Mouse (Mus musculus): Measurements from ENCODE around the gene E030018B13Rik.

Gene E030018B13Rik

DNA sequence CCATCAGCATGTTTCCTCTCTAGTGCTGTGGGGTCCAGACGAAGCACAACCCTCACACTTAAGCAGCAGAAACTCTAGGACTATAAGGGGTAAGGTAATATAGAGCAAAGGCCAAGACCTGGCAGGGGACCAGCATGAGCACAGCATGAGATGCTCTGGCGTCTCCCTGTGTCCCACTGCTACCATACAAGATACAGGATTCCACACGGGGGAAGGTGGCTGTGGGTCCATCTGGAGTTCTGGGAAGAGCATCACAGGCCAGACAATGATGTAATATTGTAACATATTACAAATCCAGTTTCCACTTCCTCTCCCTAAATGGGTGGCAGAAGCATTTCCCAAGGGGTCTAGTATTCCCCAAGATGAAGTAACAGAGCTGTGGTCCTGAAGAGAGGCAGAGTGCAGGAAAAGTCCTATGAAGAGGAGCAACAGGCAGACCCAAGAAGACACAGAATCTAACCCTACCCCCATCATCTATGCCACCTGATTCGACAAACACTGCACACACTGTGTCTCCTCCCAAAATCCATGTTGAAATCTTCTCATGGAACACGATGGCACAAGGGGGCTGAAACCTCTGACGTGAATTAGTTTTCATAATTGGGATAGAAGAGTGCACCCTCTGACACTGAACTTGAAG lies at the start of gene E030018B13Rik:
TSS of gene E030018B13Rik (plus strand) at position 590 of the 640 bp plus-strand sequence.
- no peak for DNase-seq

DNA sequence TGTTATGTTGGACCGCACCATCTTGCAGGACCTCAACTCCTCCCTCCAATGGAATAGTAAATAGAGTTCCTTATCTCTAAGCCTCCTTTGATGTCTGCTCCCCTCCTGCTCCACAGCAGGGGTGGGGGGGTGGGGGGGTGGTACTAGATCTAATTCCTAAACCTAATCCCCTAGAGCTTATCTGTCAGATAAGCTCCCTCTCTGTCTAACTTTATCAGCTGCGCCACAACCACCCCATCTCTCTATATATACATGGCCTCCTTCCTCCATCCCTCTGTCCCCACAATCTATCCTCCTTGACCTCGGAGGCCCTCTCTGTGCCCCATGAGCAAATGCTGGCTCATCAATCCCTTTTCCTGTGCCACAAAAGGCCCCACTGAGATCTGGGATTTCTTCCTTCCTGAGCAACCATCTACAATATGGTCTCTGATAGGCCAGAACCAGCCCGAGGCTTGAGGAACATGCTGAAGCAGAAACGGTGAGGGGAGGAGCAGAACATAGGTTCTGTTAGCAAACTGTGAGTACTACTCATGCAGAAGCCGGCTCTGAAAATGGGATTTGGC lies 48.2 kb upstream of the E030018B13Rik start:
- no peak for DNase-seq

DNA sequence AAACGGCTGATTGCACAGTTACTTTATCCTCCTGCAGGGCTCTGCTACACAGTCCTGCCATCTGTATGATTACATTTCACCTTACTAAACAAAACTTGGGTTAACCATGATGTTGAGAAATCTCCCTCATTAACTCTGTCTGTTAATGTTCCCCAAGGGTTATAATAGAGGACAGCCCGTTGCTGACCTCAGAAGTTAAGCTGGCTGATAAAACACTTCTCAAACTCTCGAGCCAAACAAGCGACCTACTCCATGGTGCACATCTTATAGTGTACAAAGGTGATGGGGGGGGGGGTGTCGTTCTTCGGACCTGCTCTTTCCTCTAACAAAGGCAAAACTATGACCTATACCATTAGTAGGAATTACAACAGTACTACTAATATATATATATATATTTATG lies 45.0 kb upstream of the E030018B13Rik start:
- no peak for DNase-seq

DNA sequence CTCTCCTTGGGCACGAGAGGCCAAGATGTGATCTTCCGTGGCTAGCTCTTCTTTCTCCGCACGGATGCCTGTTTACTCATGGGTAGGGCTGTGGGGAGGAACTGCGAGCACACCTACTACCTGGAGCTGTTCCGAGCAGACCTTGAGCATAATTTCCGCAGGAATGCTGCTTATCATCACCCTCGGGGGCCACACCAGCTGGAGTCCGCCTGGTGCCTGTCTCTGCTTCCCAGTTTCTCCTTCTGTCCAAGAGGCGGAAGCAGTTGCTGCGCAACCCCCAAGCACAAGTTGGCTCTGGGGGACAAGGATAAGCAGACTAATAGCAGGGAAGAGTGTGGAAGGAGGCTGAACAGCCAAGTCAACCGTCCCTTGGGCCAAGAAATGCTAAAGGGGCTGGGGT lies 42.8 kb upstream of the E030018B13Rik start:
- no peak for DNase-seq

DNA sequence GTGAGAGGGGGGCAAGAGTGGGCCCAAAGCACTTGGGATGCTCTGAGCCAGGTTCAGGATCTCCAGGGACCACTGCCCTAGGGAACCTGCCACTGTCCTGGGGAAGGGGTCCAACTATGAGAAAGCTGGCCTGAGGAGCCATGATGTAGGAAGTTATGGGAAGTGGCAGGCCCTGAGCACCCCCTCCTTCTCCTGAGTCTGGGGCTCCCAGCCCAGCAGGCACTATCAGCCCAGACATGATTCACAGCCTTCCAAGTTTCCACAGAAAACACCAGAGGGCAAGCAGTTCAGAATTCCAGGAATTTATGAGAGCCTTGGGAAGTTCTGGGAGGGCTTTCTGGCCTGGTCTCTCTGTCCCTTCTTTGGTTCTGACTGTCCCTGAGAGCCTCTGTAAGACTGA lies 41.0 kb upstream of the E030018B13Rik start:
- no peak for DNase-seq

DNA sequence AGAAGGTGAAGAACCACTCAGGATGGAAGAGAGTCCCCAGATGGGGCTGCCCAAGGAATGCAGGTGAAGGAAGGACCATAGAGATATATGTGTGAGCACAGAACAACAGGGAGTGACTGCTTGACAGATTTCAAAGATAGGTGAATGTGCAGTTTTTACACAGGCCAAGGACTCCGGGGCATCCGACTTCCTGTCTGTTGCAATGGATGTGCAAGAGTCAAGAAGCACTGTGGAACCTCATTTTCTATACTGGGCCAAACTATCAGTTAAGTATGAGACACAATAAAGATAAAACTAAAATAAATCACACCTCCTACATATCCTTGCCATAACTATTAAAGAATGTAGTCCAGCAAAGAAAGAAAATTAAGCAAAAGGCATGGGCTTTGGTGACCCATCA lies 40.0 kb upstream of the E030018B13Rik start:
- DNase-seq: no peak

DNA sequence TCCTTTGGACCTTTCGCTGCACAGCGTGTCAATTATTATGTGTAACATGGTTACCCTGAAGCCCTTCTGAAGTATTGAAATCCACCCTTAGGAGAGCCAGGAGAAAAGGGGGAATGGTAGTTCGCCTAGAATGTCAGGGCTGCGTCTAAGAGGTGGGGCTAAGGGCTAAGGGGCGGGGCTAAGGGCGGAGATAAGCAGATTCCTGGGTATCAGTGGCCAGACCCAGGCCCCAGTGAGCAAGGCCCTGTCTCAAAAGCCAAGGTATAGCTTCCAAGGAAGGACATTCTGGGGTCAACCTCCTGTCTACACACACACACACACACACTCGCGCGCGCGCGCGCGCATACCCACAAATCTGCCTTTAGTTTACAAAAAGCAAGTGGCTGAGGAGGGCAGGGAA lies 39.0 kb upstream of the E030018B13Rik start:
- no peak for DNase-seq

DNA sequence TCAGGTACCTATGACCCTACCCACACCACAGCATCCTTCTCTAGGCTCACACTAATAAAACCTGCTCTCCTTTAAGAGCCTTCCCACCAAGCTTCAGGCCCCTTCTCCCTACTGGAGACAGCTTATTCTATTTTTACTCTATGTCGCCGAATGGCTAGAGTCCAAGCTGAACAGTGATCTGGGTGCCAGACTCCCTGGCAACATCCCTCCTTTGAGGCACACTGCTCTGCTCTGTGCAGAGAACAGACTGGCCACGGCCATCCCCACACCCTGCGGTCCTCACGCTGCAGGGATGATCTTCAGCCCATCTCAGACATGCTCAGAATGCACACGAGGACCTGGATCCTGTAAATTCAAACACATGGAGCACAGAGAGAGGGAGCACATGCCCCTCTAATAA lies 37.1 kb upstream of the E030018B13Rik start:
- no peak for DNase-seq

DNA sequence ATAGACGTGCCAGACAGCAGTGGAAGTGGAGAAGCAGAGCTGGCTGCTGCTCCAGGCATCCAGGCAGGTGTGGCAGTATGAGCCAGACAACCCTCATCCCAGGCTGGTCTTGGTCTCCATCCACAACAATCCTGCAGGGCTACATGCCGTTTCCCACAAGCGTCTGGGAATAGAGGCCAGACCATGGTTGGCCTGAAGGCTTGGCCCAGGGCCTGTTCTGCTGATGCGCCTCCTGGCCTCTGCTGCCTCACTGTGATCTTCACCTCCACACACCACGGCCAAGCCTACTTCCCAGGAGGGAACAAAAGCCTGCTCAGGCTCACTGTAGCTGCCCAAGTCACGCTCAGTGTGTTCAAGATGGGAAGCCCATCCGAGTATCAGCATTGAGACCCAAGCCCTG lies 33.9 kb upstream of the E030018B13Rik start:
- peak; percentile 2 for DNase-seq

DNA sequence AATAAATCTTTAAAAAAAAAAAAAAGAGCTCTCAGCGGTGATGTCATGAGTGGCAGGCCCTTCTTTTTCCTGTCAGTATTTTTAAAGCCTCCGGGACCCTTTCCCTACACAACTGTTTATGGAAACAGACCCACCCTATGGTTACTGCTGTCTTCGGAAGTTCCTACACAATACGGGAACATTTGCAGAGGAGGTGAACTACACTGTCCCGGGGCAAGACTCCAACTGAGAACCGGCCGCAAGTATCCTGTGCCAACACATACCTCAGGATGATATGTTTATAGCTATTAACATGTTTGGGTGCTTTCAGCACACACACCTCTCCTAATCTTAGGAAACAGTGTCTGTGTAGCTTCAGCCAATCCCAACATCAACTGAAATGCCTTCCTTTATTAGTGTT lies 31.6 kb upstream of the E030018B13Rik start:
- DNase-seq: no peak

DNA sequence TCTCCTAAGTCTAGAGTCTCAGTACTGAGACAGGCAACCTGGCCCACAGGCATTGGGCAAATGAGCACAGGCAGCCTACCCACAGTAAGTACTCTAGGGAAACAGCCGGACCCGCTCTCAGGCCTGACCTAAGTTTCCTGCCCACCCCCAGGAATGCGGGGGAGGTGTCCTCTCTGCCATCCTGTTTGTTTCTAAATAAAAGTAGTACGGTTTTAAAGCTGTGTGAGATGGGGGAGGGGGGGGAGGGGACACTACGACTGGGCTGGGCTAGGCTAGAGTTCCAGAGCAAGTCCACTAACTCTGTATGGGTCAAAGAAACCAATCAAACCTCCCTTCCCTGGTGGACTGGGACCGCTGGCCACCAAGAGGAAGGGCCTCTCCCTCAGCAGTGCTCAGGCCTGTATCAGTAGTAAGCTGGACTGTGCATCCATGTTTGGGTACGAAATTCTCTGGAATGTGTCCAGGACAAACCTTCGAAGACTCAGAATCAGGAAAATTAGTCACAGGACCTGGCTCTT lies 29.6 kb upstream of the E030018B13Rik start:
- no peak for DNase-seq

DNA sequence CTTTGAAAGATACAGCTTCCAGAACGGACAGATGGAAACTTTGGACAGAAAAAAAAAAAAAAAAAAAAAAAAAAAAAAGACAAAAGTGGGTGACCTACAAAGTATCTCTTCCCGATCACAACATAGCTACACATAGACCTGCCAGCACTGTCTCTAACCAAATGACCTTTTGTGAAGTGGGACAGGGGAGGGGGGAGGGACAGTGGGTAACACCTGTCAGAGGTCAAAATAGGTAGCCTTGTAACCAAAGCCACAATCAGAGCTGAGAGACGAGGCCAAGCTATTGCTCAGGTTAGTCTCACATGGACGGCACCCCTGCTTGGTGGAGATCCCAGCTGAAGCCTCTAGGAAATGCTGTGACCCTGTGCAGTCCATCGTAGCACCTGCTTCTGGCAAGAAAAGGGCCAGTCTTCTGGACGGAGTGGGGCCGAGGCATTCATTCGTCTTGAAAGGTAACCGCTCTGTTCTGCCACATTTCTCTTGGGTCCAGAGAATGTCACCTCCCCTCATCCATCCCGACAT lies 29.0 kb upstream of the E030018B13Rik start:
- DNase-seq: no peak

DNA sequence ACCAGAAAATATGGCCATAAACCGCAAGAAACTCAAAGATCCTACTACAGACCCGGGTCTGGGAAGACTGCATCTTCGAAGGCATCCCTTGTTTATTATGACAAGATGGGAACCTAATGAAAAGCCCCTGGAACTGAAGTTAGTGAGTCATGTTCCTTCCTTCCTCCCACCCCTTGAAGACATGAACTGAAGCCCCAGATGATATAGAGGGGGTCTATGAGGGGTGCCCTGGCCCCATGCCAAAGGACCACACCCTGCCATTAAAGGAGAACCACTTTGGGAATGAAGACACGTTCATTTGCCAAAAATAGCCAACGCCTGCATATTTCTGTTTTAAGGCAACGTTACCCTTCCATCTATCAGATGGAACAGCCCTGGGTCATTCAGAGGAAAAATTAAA lies 28.0 kb upstream of the E030018B13Rik start:
- no peak for DNase-seq

DNA sequence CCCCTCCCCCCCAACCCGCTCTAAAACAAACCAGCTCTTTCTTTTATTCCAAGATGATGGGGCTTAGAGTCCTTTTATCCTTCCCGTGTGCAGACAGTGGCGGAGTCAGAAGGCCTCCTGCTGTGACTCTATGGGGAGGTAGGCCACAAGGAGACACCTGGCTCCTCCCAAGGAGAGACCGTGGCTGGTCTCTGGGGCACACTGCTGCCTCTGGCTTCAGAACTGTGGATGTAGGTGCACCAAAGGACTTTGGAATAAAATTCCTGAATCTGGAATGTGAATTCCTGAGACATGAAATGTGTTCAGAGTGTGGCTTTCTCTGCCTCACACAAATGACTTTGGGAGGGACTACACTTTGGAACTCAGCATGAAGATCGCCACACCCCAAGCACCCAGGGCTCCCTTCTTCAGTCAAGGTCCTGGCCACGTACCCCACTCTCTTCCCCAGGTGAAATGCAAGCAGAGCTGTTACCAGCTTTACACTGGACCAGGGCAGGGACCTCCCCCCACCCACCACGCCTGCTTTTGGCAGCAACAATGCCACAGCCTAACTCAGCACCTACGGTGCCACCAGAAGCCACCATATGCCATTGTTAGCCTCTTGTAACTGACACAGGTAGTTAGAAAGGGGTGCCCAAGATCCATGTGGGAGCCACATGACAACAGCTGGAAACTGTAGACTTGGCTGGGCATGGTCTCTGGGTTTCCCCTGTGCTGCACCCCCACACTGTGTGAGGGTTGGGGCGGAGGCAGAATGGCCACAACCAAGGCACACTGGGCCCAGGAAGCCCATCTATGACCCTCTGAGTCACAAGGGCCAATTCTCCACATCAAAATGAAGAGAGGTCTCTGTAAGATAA lies 27.3 kb upstream of the E030018B13Rik start:
- no peak for DNase-seq

DNA sequence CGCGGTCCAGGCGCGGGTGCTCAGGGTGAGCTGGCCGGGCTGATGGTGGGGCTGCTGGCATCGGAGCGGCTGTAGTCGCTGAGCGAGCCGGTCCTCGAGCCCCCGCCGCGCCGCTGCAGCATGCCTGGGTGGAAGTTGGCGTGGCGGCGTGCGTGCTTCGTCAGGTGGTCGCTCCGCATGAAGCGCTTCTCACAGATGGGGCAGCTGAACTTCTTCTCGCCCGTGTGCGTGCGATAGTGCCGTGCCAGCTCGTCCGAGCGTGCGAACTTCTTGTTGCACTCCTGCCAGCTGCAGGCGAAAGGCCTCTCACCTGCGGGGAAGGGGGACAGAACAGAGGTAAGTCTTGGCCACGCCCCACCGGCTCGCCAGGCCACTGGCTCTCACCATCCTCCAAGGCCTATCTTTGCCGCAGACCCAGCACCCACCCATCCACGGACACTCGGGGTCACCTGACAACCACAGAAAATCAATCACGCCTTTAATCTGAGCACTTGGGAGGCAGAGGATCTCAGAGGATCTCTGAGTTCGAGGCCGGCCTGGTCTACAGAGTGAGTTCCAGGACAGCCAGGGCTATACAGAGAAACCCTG lies 25.1 kb upstream of the E030018B13Rik start:
- no peak for DNase-seq

DNA sequence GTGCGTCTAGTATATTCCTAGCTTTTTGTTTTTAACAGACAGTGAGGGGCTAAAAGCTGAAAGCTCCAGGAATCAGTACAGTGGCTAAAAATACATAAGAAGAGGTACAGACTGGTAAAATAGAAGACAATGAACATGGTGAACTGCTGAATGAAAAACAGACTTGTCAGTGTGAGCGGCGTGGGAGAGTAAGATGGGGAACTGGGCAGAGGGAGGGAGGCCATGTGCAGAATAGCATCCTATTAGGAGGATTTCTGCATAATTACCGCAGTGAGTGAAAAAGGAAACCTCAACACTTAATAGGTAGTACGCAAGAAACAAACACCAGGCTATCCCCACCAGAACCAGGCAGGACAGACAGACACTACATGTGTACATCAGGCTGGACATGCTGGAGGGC lies 23.5 kb upstream of the E030018B13Rik start:
- DNase-seq: no peak

DNA sequence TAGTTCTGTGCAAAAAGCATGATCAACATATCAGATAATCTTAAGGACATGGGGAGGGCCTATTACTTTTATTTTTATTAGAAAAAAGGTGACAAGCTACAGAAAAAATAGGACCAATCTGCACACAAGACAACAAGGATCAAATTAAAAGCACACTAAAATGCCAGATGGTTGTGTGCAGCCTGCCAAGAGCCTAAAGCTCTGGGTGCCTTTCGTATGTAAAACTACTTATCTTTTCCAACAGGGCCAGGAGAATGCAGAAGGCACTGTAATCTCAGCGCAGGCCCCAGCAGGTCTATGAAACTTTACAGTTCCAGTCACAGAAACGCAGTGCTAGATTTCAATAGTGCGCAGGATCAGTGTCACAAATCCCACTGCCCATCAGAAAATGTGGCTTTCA lies 22.9 kb upstream of the E030018B13Rik start:
- no peak for DNase-seq

DNA sequence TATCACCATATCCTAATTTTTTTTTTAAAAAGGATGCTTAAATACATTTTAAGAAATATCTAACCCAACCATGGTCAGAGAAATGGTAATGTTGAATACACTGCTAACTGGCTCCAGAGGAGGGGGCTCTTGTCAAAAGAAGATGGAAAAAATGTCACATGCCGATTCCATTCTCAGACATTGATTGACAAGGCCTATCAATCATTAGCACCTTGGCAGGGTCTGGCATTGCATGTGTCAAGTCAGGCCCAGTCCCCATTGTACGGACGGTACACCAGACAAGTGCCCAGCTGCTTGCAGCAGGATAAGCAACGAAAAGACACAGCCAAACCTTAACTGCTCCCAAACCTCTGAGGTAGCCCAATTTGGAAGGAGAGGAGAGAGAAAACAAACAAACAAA lies 22.0 kb upstream of the E030018B13Rik start:
- no peak for DNase-seq

DNA sequence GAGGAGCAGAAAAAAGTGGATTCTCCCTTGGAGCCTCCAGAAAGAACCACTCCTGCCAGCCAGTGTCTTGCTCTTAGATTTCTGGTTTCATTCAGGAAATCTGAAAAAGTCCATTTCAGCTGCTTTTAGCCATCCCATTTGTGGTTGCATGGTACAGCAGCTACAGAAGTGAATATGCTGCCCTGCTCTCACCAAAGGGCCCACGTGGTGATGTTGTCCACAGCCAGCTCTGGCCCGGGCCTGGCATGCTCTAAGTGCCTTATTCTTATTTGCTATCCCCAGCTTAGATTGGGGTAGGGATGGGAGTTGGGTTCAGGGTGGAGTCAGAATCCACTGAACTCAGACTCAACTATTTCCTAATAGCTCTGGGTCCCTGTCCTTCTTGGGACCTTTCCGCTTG lies 21.4 kb upstream of the E030018B13Rik start:
- no peak for DNase-seq

DNA sequence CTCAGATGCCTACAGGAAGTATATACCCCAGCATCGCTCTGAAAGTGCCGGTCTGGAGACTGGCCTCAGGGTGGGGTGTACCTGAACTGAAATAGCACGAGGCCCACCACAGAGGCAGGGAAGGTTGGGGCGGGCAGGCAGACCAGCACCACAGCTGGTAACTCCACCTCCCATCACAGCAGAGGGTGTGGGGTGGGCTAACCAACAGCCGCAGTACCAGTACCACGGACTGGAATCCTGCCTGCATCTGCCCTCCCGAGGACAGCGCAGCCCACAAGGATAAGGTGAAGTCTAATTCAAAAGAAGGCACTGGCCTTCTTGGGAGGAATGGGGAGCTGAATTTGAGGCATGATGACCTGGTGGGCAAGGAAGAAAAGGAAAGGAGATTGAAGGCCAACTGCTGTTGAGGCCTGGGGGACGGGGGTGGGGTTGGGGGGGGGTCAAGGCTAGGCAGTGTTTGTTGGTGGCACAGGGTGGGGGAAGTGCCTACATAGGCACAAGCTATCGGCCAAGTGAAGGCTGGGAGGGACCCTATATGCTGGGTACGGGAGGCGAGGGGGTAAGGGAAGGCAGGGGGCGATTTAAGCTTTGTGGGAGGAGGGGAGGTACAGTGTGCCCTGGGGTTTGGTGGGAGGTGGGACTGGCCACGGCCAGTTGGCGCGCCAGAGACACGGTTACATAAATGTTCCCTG lies 20.2 kb upstream of the E030018B13Rik start:
- DNase-seq: no peak

DNA sequence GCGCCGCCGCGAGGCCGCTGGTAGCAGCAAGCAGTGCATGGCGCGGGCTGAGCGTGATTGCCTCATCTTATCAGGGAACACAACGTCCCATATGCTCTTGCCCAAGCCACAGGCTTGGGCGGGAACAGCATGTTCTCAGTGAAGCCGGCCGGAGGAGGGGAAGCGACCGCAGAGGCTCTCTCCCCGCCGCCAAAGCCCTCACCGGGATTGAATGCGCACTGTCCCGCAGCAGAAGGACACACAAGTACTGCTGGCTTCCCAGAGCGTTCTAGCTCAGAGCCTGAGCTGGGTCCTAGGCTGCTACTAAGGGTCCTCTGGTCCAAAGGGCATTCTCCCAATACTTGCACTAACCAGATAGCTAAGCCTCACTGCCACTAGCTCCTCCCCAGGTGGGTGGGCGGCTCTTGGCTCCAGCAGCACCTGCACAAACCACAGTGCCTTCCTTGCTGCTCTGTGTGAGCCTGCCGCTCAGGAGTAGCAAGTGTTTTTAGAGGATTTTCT lies 19.6 kb upstream of the E030018B13Rik start:
- peak; percentile 86 for DNase-seq

DNA sequence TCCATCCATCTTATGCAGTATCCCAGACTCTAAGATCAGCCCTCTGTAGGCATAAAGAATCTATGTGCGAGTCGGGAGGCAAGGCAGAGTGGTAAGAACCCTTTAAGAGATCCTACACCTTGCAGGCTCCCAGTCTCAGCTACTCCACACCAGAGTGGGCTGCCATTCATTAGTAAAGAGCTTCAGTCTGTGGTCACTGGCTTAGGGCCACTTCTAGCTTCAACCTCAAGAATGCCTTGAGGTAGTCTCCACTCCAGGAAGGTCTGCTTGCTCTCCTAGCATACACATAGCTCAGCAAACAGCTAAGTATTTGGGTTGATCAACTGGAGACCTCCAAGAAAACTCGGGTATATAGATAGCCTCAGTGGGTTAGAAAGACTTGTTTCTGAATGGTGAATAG lies 19.0 kb upstream of the E030018B13Rik start:
- DNase-seq: no peak

DNA sequence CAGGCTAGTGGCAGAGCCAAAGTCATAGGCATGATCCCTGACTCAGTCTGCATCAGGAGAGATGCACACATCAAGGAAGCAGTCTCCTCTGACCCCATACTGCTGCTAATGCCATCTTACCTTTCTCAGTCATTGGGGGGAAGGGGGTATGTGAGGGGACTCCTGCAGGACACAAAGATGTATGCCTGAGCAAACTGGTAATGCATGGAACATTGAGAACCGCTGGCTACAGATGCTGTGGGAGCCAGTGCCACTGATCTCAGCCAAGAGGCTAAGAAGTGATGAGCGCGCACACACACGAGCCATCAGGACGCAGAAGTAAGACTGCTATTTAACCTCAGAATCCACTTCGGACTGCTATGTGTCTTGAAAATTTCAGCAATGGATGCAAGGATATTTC lies 18.5 kb upstream of the E030018B13Rik start:
- DNase-seq: no peak

Data from right cerebral cortex, postnatal 25 days (tissue).